Mouse (Mus musculus) lung, embryonic 14.5 days (tissue): ENCODE results near the gene Kcnk10. TPM values are rescaled to one million over a fixed set of nuclear protein-coding genes. Genes with fewer than 3 reads are reported as not detected.

ENCODE experiments used
- ATAC-seq: fragments of 200-750 bp; cut with Nextera tagmentation; 2 replicates; pipeline ENCODE4 v1.8.0; 2017; ENCODE audit warnings: mild to moderate bottlenecking, moderate TSS enrichment, moderate library complexity; ENCODE audit not compliant: insufficient read depth
- DNase-seq: peaks from one replicate; pipeline ENCODE4 v3.0.0-alpha.2; 2015
- H3K27ac ChIP-seq: fragments of 300-500 bp; sonication (generic); 2 replicates; pipeline ENCODE4 v1.5.1; 2014; ENCODE audit warnings: low read depth, mild to moderate bottlenecking, moderate library complexity
- H3K27me3 ChIP-seq: fragments of 300-500 bp; sonication (generic); 2 replicates; pipeline ENCODE4 v1.6.1; 2014; ENCODE audit warnings: low read length, control low read depth; ENCODE audit not compliant: insufficient read depth
- H3K36me3 ChIP-seq: fragments of 300-500 bp; sonication (generic); 2 replicates; pipeline ENCODE4 v1.6.1; 2014; ENCODE audit warnings: control low read depth; ENCODE audit not compliant: insufficient read depth
- H3K4me1 ChIP-seq: fragments of 300-500 bp; sonication (generic); 2 replicates; pipeline ENCODE4 v1.6.1; 2014; ENCODE audit warnings: antibody characterized with exemption, control low read depth; ENCODE audit not compliant: insufficient read depth
- H3K4me2 ChIP-seq: fragments of 300-500 bp; sonication (generic); 2 replicates; pipeline ENCODE4 v1.6.1; 2014; ENCODE audit warnings: mild to moderate bottlenecking
- H3K4me3 ChIP-seq: fragments of 300-500 bp; sonication (generic); 2 replicates; pipeline ENCODE4 v1.5.1; 2014; ENCODE audit warnings: low read depth, low read length
- H3K9ac ChIP-seq: fragments of 300-500 bp; sonication (generic); 2 replicates; pipeline ENCODE4 v1.6.1; 2014
- H3K9me3 ChIP-seq: fragments of 300-500 bp; sonication (generic); 2 replicates; pipeline ENCODE4 v1.6.1; 2016; ENCODE audit warnings: low read depth, low read length, control low read depth
- CTCF ChIP-seq: IDR thresholded peaks from 2 replicates; pipeline ENCODE4 v1.5.1; 2016; ENCODE audit warnings: antibody characterized with exemption, low read depth
- WGBS: fragments of 180-500 bp; shearing (Covaris S2); extraction: QIAGEN DNeasy Blood & Tissue Kit; methylation state at CpG from one replicate; pipeline ENCODE4 v1.1.7; 2014; 5-methylcytosine and 5-hydroxymethylcytosine counted together
- polyA plus RNA-seq: library from polyadenylated mRNA; unstranded; fragments of >200 nt; fragmentation: Nextera tagmentation; extraction: Ambion mirVana; gene quantifications from 2 replicates; pipeline ENCODE4 v1.2.1, GENCODE M21; 2014

The Kcnk10 gene
- polyA plus RNA-seq, 1 experiment from 2014 or later = 0.03 TPM

GRCm38 (mm10) chr12:98406076-98406475, 172.0 kb downstream of the Kcnk10 start:
- DNase-seq (no peak), ATAC-seq (no peak)
- no peaks in the 10 kb centered on the region for H3K9me3 ChIP-seq
- no peak overlapping the region for H3K4me2 ChIP-seq
- no peaks in the 10 kb centered on the region for H3K4me1 ChIP-seq
- WGBS = 16% methylated on average over 4 of the region's 4 CpGs
- no peak overlapping the region for H3K4me3 ChIP-seq
- no peak overlapping the region for H3K9ac ChIP-seq
- H3K27me3 ChIP-seq = no peaks in the 10 kb centered on the region
- H3K27ac ChIP-seq = no peak overlapping the region
- no peak for TF ChIP-seq CTCF
- no peaks in the 10 kb centered on the region for H3K36me3 ChIP-seq

GRCm38 (mm10) chr12:98396586-98396985, 181.5 kb downstream of the Kcnk10 start:
- Histone ChIP-seq H3K4me3 (no peak overlapping the region), H3K9me3 (no peaks in the 10 kb centered on the region), H3K9ac (no peak overlapping the region), H3K36me3 (no peaks in the 10 kb centered on the region), H3K4me2 (no peak overlapping the region), H3K27ac (no peak overlapping the region), H3K4me1 (no peaks in the 10 kb centered on the region), H3K27me3 (no peaks in the 10 kb centered on the region)
- ATAC-seq (no peak), DNase-seq (peak; percentile 9)
- 47% methylated on average over 4 of the region's 4 CpGs for WGBS
- TF ChIP-seq CTCF = no peak

GRCm38 (mm10) chr12:98394115-98394514, 184.0 kb downstream of the Kcnk10 start:
- DNase-seq (no peak), ATAC-seq (no peak)
- TF ChIP-seq CTCF = no peak
- H3K27ac ChIP-seq = no peak overlapping the region
- H3K9ac ChIP-seq = no peak overlapping the region
- H3K36me3 ChIP-seq = no peaks in the 10 kb centered on the region
- H3K4me2 ChIP-seq = no peak overlapping the region
- WGBS = 82% methylated on average over 5 of the region's 5 CpGs
- no peaks in the 10 kb centered on the region for H3K4me1 ChIP-seq
- no peaks in the 10 kb centered on the region for H3K27me3 ChIP-seq
- no peak overlapping the region for H3K4me3 ChIP-seq
- H3K9me3 ChIP-seq = no peaks in the 10 kb centered on the region

- Histone ChIP-seq H3K4me2 (no peak overlapping the region), H3K9me3 (no peaks in the 10 kb centered on the region), H3K4me3 (no peak overlapping the region), H3K36me3 (no peaks in the 10 kb centered on the region), H3K9ac (no peak overlapping the region), H3K27me3 (no peaks in the 10 kb centered on the region), H3K4me1 (no peaks in the 10 kb centered on the region), H3K27ac (no peak overlapping the region)
- 56% methylated on average over 5 of the region's 5 CpGs for WGBS
- DNase-seq = no peak
- no peak for ATAC-seq
- no peak for TF ChIP-seq CTCF
These were observed 186.8 kb downstream of the Kcnk10 start for GRCm38 (mm10) chr12:98391347-98391746.

GRCm38 (mm10) chr12:98389618-98390017, 188.5 kb downstream of the Kcnk10 start:
- Histone ChIP-seq H3K9ac (no peak overlapping the region), H3K4me1 (no peaks in the 10 kb centered on the region), H3K4me3 (no peak overlapping the region), H3K4me2 (no peak overlapping the region), H3K9me3 (no peaks in the 10 kb centered on the region), H3K36me3 (no peaks in the 10 kb centered on the region), H3K27me3 (no peaks in the 10 kb centered on the region), H3K27ac (no peak overlapping the region)
- no peak for ATAC-seq
- no peak for TF ChIP-seq CTCF
- WGBS = 91% methylated on average over 4 of the region's 4 CpGs
- no peak for DNase-seq

Other genes starting within 250 kb of the Kcnk10 start
- 16.7 and 18.5 TPM in 2 replicates for gene Spata7, start 49.8 kb upstream of the Kcnk10 start, polyA plus RNA-seq
- 13.4 and 14.5 TPM in 2 replicates for gene Ptpn21, start 159.1 kb upstream of the Kcnk10 start, polyA plus RNA-seq
- 154 and 155 TPM in 2 replicates for gene Zc3h14, start 168.7 kb upstream of the Kcnk10 start, polyA plus RNA-seq